Comparison of ENCODE assay signal across 17 mouse cellular contexts in the genomic region with DNA sequence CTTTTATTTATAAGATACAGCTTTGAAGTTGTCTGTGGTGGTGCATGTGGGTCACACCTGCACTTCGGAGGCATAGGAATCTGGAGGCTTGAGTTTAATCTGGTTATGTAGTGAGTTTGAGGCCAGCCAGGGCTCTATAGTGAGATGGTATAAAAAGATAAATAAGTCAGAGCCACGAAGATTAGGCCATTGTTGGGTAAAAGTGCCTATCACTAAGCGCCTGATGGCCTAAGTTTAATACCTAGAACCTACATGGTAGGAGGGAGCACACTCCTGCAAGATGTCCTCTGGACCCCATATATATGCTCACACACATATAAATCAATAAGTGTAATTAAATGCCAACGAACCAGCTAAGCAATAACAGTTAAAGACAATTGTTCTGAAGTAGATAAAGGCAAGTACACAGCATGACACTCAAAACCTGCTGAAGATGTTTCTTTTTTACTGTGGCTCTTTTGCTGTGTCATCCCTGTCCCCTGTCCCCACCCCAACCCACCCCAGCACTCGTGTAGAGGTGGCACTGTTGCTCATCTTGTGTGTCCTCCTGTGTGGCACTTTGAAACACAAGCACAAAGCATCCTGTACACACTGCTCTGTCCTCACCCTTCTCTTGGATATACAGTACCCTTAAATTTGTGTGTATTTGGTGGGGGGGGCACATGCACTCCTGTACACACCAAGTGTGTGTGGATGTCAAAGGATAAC. TPM values are rescaled to one million over a fixed set of nuclear protein-coding genes. Genes with fewer than 3 reads are reported as not detected.
DNase-seq lines count a peak whose midpoint lies in the region; ATAC-seq and TF ChIP-seq lines count a peak whose summit lies in the region.
"Had no signal": no experiment of that assay in that cellular context is flagged by ENCODE, and none has a peak within 500 bp of the region (broad histone marks: within the 10 kb centered on the region; RNA-seq: fewer than 3 reads in every experiment).

No protein-coding gene starts in this region.

- ATAC-seq in liver, embryonic 13.5 days (ENCODE audit: low read depth), result peak; percentile 73
- peak; percentile 47 for ATAC-seq in liver, embryonic 16.5 days (ENCODE audit: low read depth)
- ATAC-seq: forebrain, embryonic 16.5 days had no signal

- intact Hi-C loops in left cerebral cortex, postnatal 4 days (cut with DNase I), result no loop called here

- H3K4me2 ChIP-seq in liver, embryonic 13.5 days, result no peak overlapping the region
- no peak overlapping the region for H3K4me2 ChIP-seq in liver, embryonic 16.5 days (ENCODE audit: low read depth, low read length)
- H3K4me2 ChIP-seq: embryonic facial prominence, embryonic 13.5 days; forebrain, embryonic 12.5 days; heart, embryonic 12.5 days; hindbrain, embryonic 15.5 days had no signal

- DNase-seq in thymus, adult 2 months, result no peak
- no peak for DNase-seq in thymus, adult 18-20 months
- DNase-seq in liver, embryonic 13.5 days, result no peak
- no peak for DNase-seq in kidney, postnatal 4 days
- DNase-seq in left cerebral cortex, postnatal 4 days, result no peak
- DNase-seq: adrenal gland, postnatal 14 days; cerebellum, adult 18-20 months; cerebellum, adult 9-11 months; cerebellum, postnatal 36 days; gastrocnemius, postnatal 14 days had no signal

- WGBS in thymus, adult 2 months, result 47% methylated on average over 5 of the region's 5 CpGs
- 24% methylated on average over 5 of the region's 5 CpGs for WGBS in liver, embryonic 13.5 days (ENCODE audit: insufficient replicate concordance)
- WGBS in liver, embryonic 16.5 days (ENCODE audit: insufficient replicate concordance), result 26% methylated on average over 5 of the region's 5 CpGs

- no peak for TF ChIP-seq POLR2A in thymus, adult 2 months (IDR thresholded peaks at IDR 0.05; ENCODE audit: control insufficient read depth, extremely low read depth, insufficient read depth, low read length, poor library complexity)

- no peaks in the 10 kb centered on the region for H3K27me3 ChIP-seq in thymus, adult 2 months (ENCODE audit: control insufficient read depth, insufficient read depth, low read length)
- no peaks in the 10 kb centered on the region for H3K27me3 ChIP-seq in liver, embryonic 13.5 days
- no peaks in the 10 kb centered on the region for H3K27me3 ChIP-seq in liver, embryonic 16.5 days (ENCODE audit: control insufficient read depth, insufficient read depth, low read depth, low read length)
- H3K27me3 ChIP-seq: embryonic facial prominence, embryonic 13.5 days; forebrain, embryonic 12.5 days; heart, embryonic 12.5 days; hindbrain, embryonic 15.5 days had no signal

- no peaks in the 10 kb centered on the region for H3K9me3 ChIP-seq in liver, embryonic 13.5 days (replicated peaks)
- H3K9me3 ChIP-seq in liver, embryonic 16.5 days (replicated peaks; ENCODE audit: control insufficient read depth, low read length), result no peaks in the 10 kb centered on the region
- H3K9me3 ChIP-seq: embryonic facial prominence, embryonic 13.5 days; forebrain, embryonic 12.5 days; heart, embryonic 12.5 days; hindbrain, embryonic 10.5 days; hindbrain, embryonic 15.5 days had no signal

- peak overlapping the region; percentile 24; the same call in 1 of the 2 replicates for H3K27ac ChIP-seq in thymus, adult 2 months (ENCODE audit: control insufficient read depth, insufficient read depth, low read length)
- H3K27ac ChIP-seq in liver, embryonic 13.5 days, result peak overlapping the region; percentile 2; the same call in 1 of the 2 replicates
- H3K27ac ChIP-seq in liver, embryonic 16.5 days (ENCODE audit: low read length), result no peak overlapping the region
- H3K27ac ChIP-seq: embryonic facial prominence, embryonic 13.5 days; forebrain, embryonic 12.5 days; hindbrain, embryonic 10.5 days; hindbrain, embryonic 15.5 days had no signal

- H3K4me3 ChIP-seq in thymus, adult 2 months (ENCODE audit: control insufficient read depth, insufficient read depth, low read length), result no peak overlapping the region
- H3K4me3 ChIP-seq in liver, embryonic 13.5 days (replicated peaks), result no peak overlapping the region
- no peak overlapping the region for H3K4me3 ChIP-seq in liver, embryonic 16.5 days (ENCODE audit: low read depth, low read length)
- H3K4me3 ChIP-seq: embryonic facial prominence, embryonic 13.5 days; forebrain, embryonic 12.5 days; heart, embryonic 12.5 days; hindbrain, embryonic 10.5 days; hindbrain, embryonic 15.5 days had no signal

- no peaks in the 10 kb centered on the region for H3K36me3 ChIP-seq in thymus, adult 2 months (ENCODE audit: control insufficient read depth, insufficient read depth, low read length)
- no peaks in the 10 kb centered on the region for H3K36me3 ChIP-seq in liver, embryonic 13.5 days
- no peaks in the 10 kb centered on the region for H3K36me3 ChIP-seq in liver, embryonic 16.5 days (ENCODE audit: control insufficient read depth, insufficient read depth)
- H3K36me3 ChIP-seq: forebrain, embryonic 12.5 days had no signal

- no peak overlapping the region for H3K9ac ChIP-seq in liver, embryonic 13.5 days
- H3K9ac ChIP-seq in liver, embryonic 16.5 days (ENCODE audit: low read depth, low read length), result no peak overlapping the region
- H3K9ac ChIP-seq: embryonic facial prominence, embryonic 13.5 days; forebrain, embryonic 12.5 days; heart, embryonic 12.5 days; hindbrain, embryonic 15.5 days had no signal

- H3K4me1 ChIP-seq in thymus, adult 2 months (replicated peaks; ENCODE audit: control insufficient read depth, insufficient read depth, low read length), result peaks cover 7% of the 10 kb centered on the region; the same call in 1 of the 2 replicates
- H3K4me1 ChIP-seq in liver, embryonic 13.5 days (replicated peaks), result peaks cover 25% of the 10 kb centered on the region
- H3K4me1 ChIP-seq in liver, embryonic 16.5 days (ENCODE audit: control insufficient read depth, low read depth, low read length), result peaks cover 7% of the 10 kb centered on the region
- H3K4me1 ChIP-seq: embryonic facial prominence, embryonic 13.5 days; forebrain, embryonic 12.5 days; hindbrain, embryonic 10.5 days; hindbrain, embryonic 15.5 days had no signal

- no peak for TF ChIP-seq CTCF in thymus, adult 2 months (IDR thresholded peaks at IDR 0.05; ENCODE audit: borderline replicate concordance, control insufficient read depth, extremely low read depth, insufficient read depth, low read length, poor library complexity)

RNA-seq across cellular contexts. Expression of a gene that starts 25.8 kb away (rescaled TPM):
- 65.8 and 73.9 TPM in 2 replicates for polyA plus RNA-seq in thymus, adult 2 months (2012; rRNA removed)
- 6.9 and 7.8 TPM in 2 replicates for polyA plus RNA-seq in liver, embryonic 13.5 days (2015; fragmentation: Nextera tagmentation; extraction: Ambion mirVana)
- 4.2 and 4.5 TPM in 2 replicates for polyA plus RNA-seq in liver, embryonic 16.5 days (2015; fragmentation: Nextera tagmentation; extraction: Ambion mirVana)
- 10 to 100 TPM; 83.3 to 89.3 TPM for total RNA-seq in left cerebral cortex, postnatal 4 days (2021)

RNA-seq across cellular contexts. Expression of a gene that starts 36.7 kb away (rescaled TPM):
- polyA plus RNA-seq in thymus, adult 2 months (2012; rRNA removed), result 5.8 and 7.5 TPM in 2 replicates
- polyA plus RNA-seq in liver, embryonic 13.5 days (2015; fragmentation: Nextera tagmentation; extraction: Ambion mirVana), result 17.3 and 17.7 TPM in 2 replicates
- 11.7 and 12.9 TPM in 2 replicates for polyA plus RNA-seq in liver, embryonic 16.5 days (2015; fragmentation: Nextera tagmentation; extraction: Ambion mirVana)
- total RNA-seq in left cerebral cortex, postnatal 4 days (2021), result 10 to 100 TPM; 53.6 to 54.1 TPM
